Mouse (Mus musculus) midbrain, embryonic 13.5 days (tissue): ENCODE data around the gene Hnrnph2. TPM values are rescaled to one million over a fixed set of nuclear protein-coding genes. Genes with fewer than 3 reads are reported as not detected.
A peak's percentile ranks its signal among the peaks of the same experiment; 100 is the strongest.

ENCODE experiments used
- ATAC-seq: fragments of 200-750 bp; cut with Nextera tagmentation; 2 replicates; pipeline ENCODE4 v1.8.0; 2017; ENCODE audit warnings: mild to moderate bottlenecking, moderate TSS enrichment, moderate library complexity
- H3K27ac ChIP-seq: fragments of 300-500 bp; sonication (generic); 2 replicates; pipeline ENCODE4 v1.5.1; 2015; ENCODE audit warnings: inconsistent platforms, mild to moderate bottlenecking, moderate library complexity
- H3K27me3 ChIP-seq: fragments of 300-500 bp; sonication (generic); 2 replicates; pipeline ENCODE4 v1.6.1; 2015; ENCODE audit warnings: mild to moderate bottlenecking, inconsistent platforms
- H3K36me3 ChIP-seq: fragments of 300-500 bp; sonication (generic); 2 replicates; pipeline ENCODE4 v1.6.1; 2015; ENCODE audit warnings: mild to moderate bottlenecking, inconsistent platforms
- H3K4me1 ChIP-seq: fragments of 300-500 bp; sonication (generic); replicated peaks from 2 replicates; pipeline ENCODE4 v1.6.1; 2015; ENCODE audit warnings: inconsistent platforms
- H3K4me2 ChIP-seq: fragments of 300-500 bp; sonication (generic); replicated peaks from 2 replicates; pipeline ENCODE4 v1.6.1; 2015; ENCODE audit warnings: moderate library complexity, mild to moderate bottlenecking, inconsistent platforms
- H3K4me3 ChIP-seq: fragments of 300-500 bp; sonication (generic); replicated peaks from 2 replicates; pipeline ENCODE4 v1.5.1; 2015; ENCODE audit warnings: mild to moderate bottlenecking, inconsistent platforms
- H3K9ac ChIP-seq: fragments of 300-500 bp; sonication (generic); replicated peaks from 2 replicates; pipeline ENCODE4 v1.6.1; 2015; ENCODE audit warnings: mild to moderate bottlenecking, inconsistent platforms
- H3K9me3 ChIP-seq: fragments of 300-500 bp; sonication (generic); 2 replicates; pipeline ENCODE4 v1.6.1; 2016; ENCODE audit warnings: mild to moderate bottlenecking, inconsistent platforms
- WGBS: fragments of 180-500 bp; shearing (Covaris S2); methylation state at CpG from one replicate; pipeline ENCODE4 v1.1.7; 2015; 5-methylcytosine and 5-hydroxymethylcytosine counted together
- polyA plus RNA-seq: library from polyadenylated mRNA; unstranded; fragments of >200 nt; fragmentation: Nextera tagmentation; extraction: Ambion mirVana; gene quantifications from 2 replicates; pipeline ENCODE4 v1.2.1, GENCODE M21; 2015

Hnrnph2 gene
- polyA plus RNA-seq, 1 experiment from 2014 or later: 184 TPM

- Histone ChIP-seq H3K9ac (no peak overlapping the region), H3K4me3 (no peak overlapping the region), H3K36me3 (no peaks in the 10 kb centered on the region), H3K27ac (peak overlapping the region; percentile 81), H3K27me3 (peaks cover 39% of the 10 kb centered on the region), H3K4me1 (peaks cover 11% of the 10 kb centered on the region), H3K4me2 (peak overlapping the region; percentile 19; the same call in 1 of the 2 replicates), H3K9me3 (no peaks in the 10 kb centered on the region)
- WGBS: 29% methylated on average over 8 of the region's 8 CpGs
- peak; percentile 89 for ATAC-seq
Measured at GRCm38 (mm10) chrX:134620254-134620865, 19.4 kb downstream of the Hnrnph2 start.

DNA sequence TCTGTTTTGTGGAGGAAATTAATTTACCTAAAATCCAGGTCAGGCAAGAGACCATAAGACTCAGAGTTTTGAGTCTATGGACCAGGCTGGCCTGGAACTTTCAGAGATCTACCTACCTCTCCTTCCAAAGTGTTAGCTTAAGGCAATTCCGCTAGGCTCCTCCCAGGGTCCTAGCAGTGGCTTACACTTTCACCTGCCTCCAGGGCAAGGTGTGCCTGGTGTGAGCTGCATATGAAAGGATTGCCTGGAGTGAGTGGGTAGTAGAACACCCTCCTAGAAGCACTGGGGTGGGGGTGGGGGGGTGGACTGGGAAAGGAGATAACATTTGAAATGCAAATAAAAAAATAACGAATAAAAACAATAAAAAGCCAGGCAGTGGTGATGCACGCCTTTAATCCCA, 20.7 kb downstream of the Hnrnph2 start:
- no peaks in the 10 kb centered on the region for H3K9me3 ChIP-seq
- peaks cover 41% of the 10 kb centered on the region for H3K27me3 ChIP-seq
- H3K36me3 ChIP-seq: no peaks in the 10 kb centered on the region
- H3K4me3 ChIP-seq: no peak overlapping the region
- 79% methylated on average over 3 of the region's 3 CpGs for WGBS
- peaks cover 11% of the 10 kb centered on the region for H3K4me1 ChIP-seq
- ATAC-seq: no peak
- H3K4me2 ChIP-seq: no peak overlapping the region
- no peak overlapping the region for H3K27ac ChIP-seq
- H3K9ac ChIP-seq: no peak overlapping the region

GRCm38 (mm10) chrX:134623350-134623749, 22.4 kb downstream of the Hnrnph2 start:
- WGBS: 82% methylated on average over 4 of the region's 4 CpGs
- no peak overlapping the region for H3K27ac ChIP-seq
- no peak overlapping the region for H3K9ac ChIP-seq
- peaks cover 11% of the 10 kb centered on the region for H3K4me1 ChIP-seq
- ATAC-seq: no peak
- no peak overlapping the region for H3K4me3 ChIP-seq
- peaks cover 34% of the 10 kb centered on the region for H3K27me3 ChIP-seq
- H3K36me3 ChIP-seq: no peaks in the 10 kb centered on the region
- H3K9me3 ChIP-seq: no peaks in the 10 kb centered on the region
- H3K4me2 ChIP-seq: no peak overlapping the region

GRCm38 (mm10) chrX:134628200-134628599, 27.2 kb downstream of the Hnrnph2 start:
- H3K9me3 ChIP-seq: no peaks in the 10 kb centered on the region
- 77% methylated on average over 2 of the region's 2 CpGs for WGBS

GRCm38 (mm10) chrX:134632710-134633109, 31.7 kb downstream of the Hnrnph2 start:
- no peak for ATAC-seq
- H3K4me2 ChIP-seq: no peak overlapping the region
- H3K9me3 ChIP-seq: no peaks in the 10 kb centered on the region
- 85% methylated on average over 5 of the region's 5 CpGs for WGBS
- peaks cover 6% of the 10 kb centered on the region; the same call in 1 of the 2 replicates for H3K27me3 ChIP-seq
- no peaks in the 10 kb centered on the region for H3K4me1 ChIP-seq
- H3K36me3 ChIP-seq: no peaks in the 10 kb centered on the region
- H3K9ac ChIP-seq: no peak overlapping the region
- no peak overlapping the region for H3K27ac ChIP-seq
- H3K4me3 ChIP-seq: no peak overlapping the region

More at GRCm38 (mm10) chrX:134628200-134628599, 27.2 kb downstream of the Hnrnph2 start:
- no peak for ATAC-seq
- Histone ChIP-seq H3K27me3 (peaks cover 29% of the 10 kb centered on the region), H3K4me3 (no peak overlapping the region), H3K4me2 (no peak overlapping the region), H3K4me1 (no peaks in the 10 kb centered on the region), H3K36me3 (no peaks in the 10 kb centered on the region), H3K27ac (no peak overlapping the region), H3K9ac (no peak overlapping the region)

GRCm38 (mm10) chrX:134635111-134635510, 34.1 kb downstream of the Hnrnph2 start:
- Histone ChIP-seq H3K9ac (no peak overlapping the region), H3K36me3 (no peaks in the 10 kb centered on the region), H3K4me1 (no peaks in the 10 kb centered on the region), H3K27ac (no peak overlapping the region), H3K9me3 (no peaks in the 10 kb centered on the region), H3K27me3 (peaks cover 6% of the 10 kb centered on the region; the same call in 1 of the 2 replicates), H3K4me2 (no peak overlapping the region), H3K4me3 (no peak overlapping the region)
- no peak for ATAC-seq
- 53% methylated on average over 3 of the region's 3 CpGs for WGBS

GRCm38 (mm10) chrX:134635860-134636259, 34.9 kb downstream of the Hnrnph2 start:
- 71% methylated on average over 3 of the region's 3 CpGs for WGBS
- Histone ChIP-seq H3K9ac (no peak overlapping the region), H3K27me3 (peaks cover 6% of the 10 kb centered on the region; the same call in 1 of the 2 replicates), H3K9me3 (no peaks in the 10 kb centered on the region), H3K27ac (no peak overlapping the region), H3K4me2 (no peak overlapping the region), H3K36me3 (no peaks in the 10 kb centered on the region), H3K4me3 (no peak overlapping the region), H3K4me1 (no peaks in the 10 kb centered on the region)
- ATAC-seq: no peak

DNA sequence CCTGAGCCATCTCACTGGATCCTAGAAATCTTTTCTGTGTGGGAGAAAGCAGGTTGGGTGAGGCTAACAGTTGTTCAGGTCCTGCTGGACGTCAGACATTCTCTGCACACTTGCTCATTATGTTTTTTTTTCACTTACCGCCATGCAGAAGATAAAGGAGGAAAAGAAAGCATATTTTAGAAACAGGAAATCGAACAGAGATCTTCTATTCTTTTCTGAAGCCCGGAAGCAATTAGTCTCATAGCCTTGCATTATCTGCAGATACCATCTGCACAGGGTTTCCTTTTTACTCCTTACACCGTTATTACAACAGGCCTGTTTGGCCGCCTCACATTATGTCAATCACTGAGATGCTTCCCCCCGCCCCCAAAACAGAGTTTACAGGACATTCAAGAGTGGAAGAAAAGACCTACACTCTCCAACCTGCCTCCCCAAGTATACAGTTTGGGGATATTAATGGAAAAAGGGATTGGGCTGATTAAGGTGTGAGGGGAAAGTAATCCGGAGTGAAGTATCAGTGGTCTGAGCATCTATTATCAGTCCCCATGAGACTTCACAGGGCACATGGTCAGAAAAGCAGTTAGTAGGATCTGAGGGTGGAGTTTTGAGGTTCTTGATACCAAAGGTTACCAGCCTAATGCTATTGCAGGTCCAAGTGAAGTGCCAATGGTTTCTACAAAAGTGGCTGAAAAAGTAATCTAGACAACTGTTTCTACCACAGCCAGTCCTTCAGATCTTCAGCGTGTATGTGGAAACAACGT, 40.2 kb downstream of the Hnrnph2 start:
- no peaks in the 10 kb centered on the region for H3K36me3 ChIP-seq
- H3K4me1 ChIP-seq: no peaks in the 10 kb centered on the region
- no peak overlapping the region for H3K27ac ChIP-seq
- H3K4me2 ChIP-seq: no peak overlapping the region
- ATAC-seq: no peak
- no peak overlapping the region for H3K4me3 ChIP-seq
- no peaks in the 10 kb centered on the region for H3K9me3 ChIP-seq
- H3K27me3 ChIP-seq: no peaks in the 10 kb centered on the region
- no peak overlapping the region for H3K9ac ChIP-seq
- 79% methylated on average over 10 of the region's 10 CpGs for WGBS

GRCm38 (mm10) chrX:134646338-134646737, 45.4 kb downstream of the Hnrnph2 start:
- Histone ChIP-seq H3K27me3 (no peaks in the 10 kb centered on the region; the same call in 1 of the 2 replicates), H3K4me2 (no peak overlapping the region), H3K9me3 (no peaks in the 10 kb centered on the region), H3K27ac (no peak overlapping the region), H3K4me3 (no peak overlapping the region), H3K36me3 (no peaks in the 10 kb centered on the region), H3K9ac (no peak overlapping the region), H3K4me1 (no peaks in the 10 kb centered on the region)
- 94% methylated on average over 1 of the region's 1 CpGs for WGBS
- no peak for ATAC-seq

GRCm38 (mm10) chrX:134647421-134647820, 46.4 kb downstream of the Hnrnph2 start:
- no peaks in the 10 kb centered on the region for H3K4me1 ChIP-seq
- H3K4me2 ChIP-seq: no peak overlapping the region
- peak; percentile 55; the same call in 1 of the 2 replicates for ATAC-seq
- H3K27ac ChIP-seq: no peak overlapping the region
- WGBS: 78% methylated on average over 8 of the region's 8 CpGs
- H3K27me3 ChIP-seq: no peaks in the 10 kb centered on the region; the same call in 1 of the 2 replicates
- no peaks in the 10 kb centered on the region for H3K36me3 ChIP-seq
- H3K9me3 ChIP-seq: no peaks in the 10 kb centered on the region
- no peak overlapping the region for H3K9ac ChIP-seq
- no peak overlapping the region for H3K4me3 ChIP-seq

DNA sequence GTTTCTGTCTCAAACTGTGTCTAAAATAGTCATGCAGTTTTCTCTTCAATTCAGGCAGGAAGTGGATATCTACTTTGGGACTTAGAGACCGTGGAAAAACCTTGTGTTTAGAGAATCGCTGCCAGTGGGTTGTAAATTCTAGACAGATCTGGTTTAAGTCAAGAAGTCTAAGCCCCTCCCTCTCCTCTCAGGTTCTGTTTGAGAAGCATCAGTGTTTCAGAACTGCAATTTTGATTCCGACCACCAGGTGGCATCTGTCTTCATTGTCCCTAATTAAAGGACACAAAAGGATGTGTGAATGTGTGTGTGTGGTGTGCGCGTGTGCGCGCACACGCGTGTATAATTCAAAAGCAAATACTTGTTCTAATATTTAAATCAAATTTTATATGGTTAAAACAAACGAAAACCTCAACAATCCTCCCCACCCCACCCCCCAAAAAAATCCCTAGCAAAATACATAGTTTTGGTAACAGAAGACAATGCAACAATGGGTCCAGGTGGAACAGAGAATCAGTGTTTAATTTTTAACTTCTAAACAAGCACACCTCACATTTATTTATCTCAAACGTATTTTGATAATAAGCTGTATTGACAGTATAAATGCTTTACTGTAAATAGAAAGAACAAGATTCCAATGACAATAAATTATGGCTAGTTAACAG, 47.2 kb downstream of the Hnrnph2 start:
- Histone ChIP-seq H3K9ac (no peak overlapping the region), H3K9me3 (no peaks in the 10 kb centered on the region), H3K4me1 (no peaks in the 10 kb centered on the region), H3K4me3 (no peak overlapping the region), H3K27me3 (no peaks in the 10 kb centered on the region; the same call in 1 of the 2 replicates), H3K4me2 (no peak overlapping the region), H3K36me3 (no peaks in the 10 kb centered on the region), H3K27ac (no peak overlapping the region)
- 25% methylated on average over 11 of the region's 11 CpGs for WGBS
- ATAC-seq: peak; percentile 82

- no peaks in the 10 kb centered on the region for H3K9me3 ChIP-seq
- no peak overlapping the region for H3K4me3 ChIP-seq
- no peaks in the 10 kb centered on the region for H3K36me3 ChIP-seq
- no peak overlapping the region for H3K27ac ChIP-seq
- no peak for ATAC-seq
- no peak overlapping the region for H3K4me2 ChIP-seq
- H3K27me3 ChIP-seq: no peaks in the 10 kb centered on the region; the same call in 1 of the 2 replicates
- no peak overlapping the region for H3K9ac ChIP-seq
- H3K4me1 ChIP-seq: no peaks in the 10 kb centered on the region
- WGBS: 82% methylated on average over 1 of the region's 1 CpGs
Measured at GRCm38 (mm10) chrX:134652061-134652460, 51.1 kb downstream of the Hnrnph2 start.
